Mouse (Mus musculus): ENCODE results near the gene Pygo1. TPM values are rescaled to one million over a fixed set of nuclear protein-coding genes. Genes with fewer than 3 reads are reported as not detected.

Gene Pygo1
- polyA plus RNA-seq (2012; rRNA removed): 0.16 and 0.18 TPM in 2 replicates

- TF ChIP-seq POLR2A (IDR thresholded peaks at IDR 0.05; ENCODE audit: low read depth, low read length): no peak
- TF ChIP-seq CTCF (IDR thresholded peaks at IDR 0.05; ENCODE audit: extremely low read depth, insufficient read depth, insufficient read length, insufficient replicate concordance): no peak
- 3% methylated on average over 84 of the region's 108 CpGs for WGBS
- H3K27me3 ChIP-seq (ENCODE audit: control insufficient read depth, insufficient read depth, low read length): peaks cover 15% of the 10 kb centered on the region
- no peaks in the 10 kb centered on the region; the same call in 1 of the 2 replicates for H3K4me1 ChIP-seq (ENCODE audit: control insufficient read depth, insufficient read depth, insufficient read length)
- no peaks in the 10 kb centered on the region for H3K36me3 ChIP-seq (ENCODE audit: control insufficient read depth, insufficient read depth, low read length)
- no peak within 1 kb of the TSS for H3K27ac ChIP-seq (ENCODE audit: insufficient read depth, low read length)
- H3K4me3 ChIP-seq (ENCODE audit: extremely low read depth, insufficient read depth, insufficient read length): peak within 1 kb of the TSS; percentile 27; the same call in 1 of the 2 replicates
- no peak for DNase-seq (ENCODE audit: low read depth in 1 of 2, low spot score in 2 of 2)
These were observed at the start of gene Pygo1 for GRCm38 (mm10) chr9:72925021-72925934. Pygo1 (plus strand) TSS chr9:72925645.

- H3K36me3 ChIP-seq (ENCODE audit: control insufficient read depth, insufficient read depth, low read length): no peaks in the 10 kb centered on the region
- no peak overlapping the region for H3K4me3 ChIP-seq (ENCODE audit: extremely low read depth, insufficient read depth, insufficient read length)
- DNase-seq (ENCODE audit: low read depth in 1 of 2, low spot score in 2 of 2): no peak
- H3K27me3 ChIP-seq (ENCODE audit: control insufficient read depth, insufficient read depth, low read length): no peaks in the 10 kb centered on the region; the same call in 1 of the 2 replicates
- TF ChIP-seq CTCF (IDR thresholded peaks at IDR 0.05; ENCODE audit: extremely low read depth, insufficient read depth, insufficient read length, insufficient replicate concordance) (no peak), POLR2A (IDR thresholded peaks at IDR 0.05; ENCODE audit: low read depth, low read length) (no peak)
- H3K4me1 ChIP-seq (ENCODE audit: control insufficient read depth, insufficient read depth, insufficient read length): no peaks in the 10 kb centered on the region
- H3K27ac ChIP-seq (ENCODE audit: insufficient read depth, low read length): no peak overlapping the region
- WGBS: 77% methylated on average over 2 of the region's 2 CpGs
These were observed 49.6 kb upstream of the Pygo1 start for GRCm38 (mm10) chr9:72875878-72876277.

- Histone ChIP-seq H3K4me1 (ENCODE audit: control insufficient read depth, insufficient read depth, insufficient read length) (no peaks in the 10 kb centered on the region), H3K27ac (ENCODE audit: insufficient read depth, low read length) (no peak overlapping the region), H3K4me3 (ENCODE audit: extremely low read depth, insufficient read depth, insufficient read length) (no peak overlapping the region), H3K27me3 (ENCODE audit: control insufficient read depth, insufficient read depth, low read length) (no peaks in the 10 kb centered on the region), H3K36me3 (ENCODE audit: control insufficient read depth, insufficient read depth, low read length) (no peaks in the 10 kb centered on the region)
- no peak for TF ChIP-seq CTCF (IDR thresholded peaks at IDR 0.05; ENCODE audit: extremely low read depth, insufficient read depth, insufficient read length, insufficient replicate concordance)
- no peak for TF ChIP-seq POLR2A (IDR thresholded peaks at IDR 0.05; ENCODE audit: low read depth, low read length)
- no peak for DNase-seq (ENCODE audit: low read depth in 1 of 2, low spot score in 2 of 2)
- 17% methylated on average over 11 of the region's 11 CpGs for WGBS
These were observed 47.5 kb upstream of the Pygo1 start for GRCm38 (mm10) chr9:72877905-72878304.

- Histone ChIP-seq H3K36me3 (ENCODE audit: control insufficient read depth, insufficient read depth, low read length) (no peaks in the 10 kb centered on the region), H3K4me1 (ENCODE audit: control insufficient read depth, insufficient read depth, insufficient read length) (no peaks in the 10 kb centered on the region), H3K27me3 (ENCODE audit: control insufficient read depth, insufficient read depth, low read length) (no peaks in the 10 kb centered on the region), H3K27ac (ENCODE audit: insufficient read depth, low read length) (no peak overlapping the region), H3K4me3 (ENCODE audit: extremely low read depth, insufficient read depth, insufficient read length) (no peak overlapping the region)
- DNase-seq (ENCODE audit: low read depth in 1 of 2, low spot score in 2 of 2): no peak
- TF ChIP-seq POLR2A (IDR thresholded peaks at IDR 0.05; ENCODE audit: low read depth, low read length) (no peak), CTCF (IDR thresholded peaks at IDR 0.05; ENCODE audit: extremely low read depth, insufficient read depth, insufficient read length, insufficient replicate concordance) (no peak)
- 84% methylated on average over 6 of the region's 6 CpGs for WGBS
These were observed 46.8 kb upstream of the Pygo1 start for GRCm38 (mm10) chr9:72878656-72879055.

GRCm38 (mm10) chr9:72879601-72880000 lies 45.8 kb upstream of the Pygo1 start:
- Histone ChIP-seq H3K4me3 (ENCODE audit: extremely low read depth, insufficient read depth, insufficient read length) (no peak overlapping the region), H3K36me3 (ENCODE audit: control insufficient read depth, insufficient read depth, low read length) (no peaks in the 10 kb centered on the region), H3K27me3 (ENCODE audit: control insufficient read depth, insufficient read depth, low read length) (no peaks in the 10 kb centered on the region), H3K27ac (ENCODE audit: insufficient read depth, low read length) (no peak overlapping the region), H3K4me1 (ENCODE audit: control insufficient read depth, insufficient read depth, insufficient read length) (no peaks in the 10 kb centered on the region)
- TF ChIP-seq CTCF (IDR thresholded peaks at IDR 0.05; ENCODE audit: extremely low read depth, insufficient read depth, insufficient read length, insufficient replicate concordance) (no peak), POLR2A (IDR thresholded peaks at IDR 0.05; ENCODE audit: low read depth, low read length) (no peak)
- no peak for DNase-seq (ENCODE audit: low read depth in 1 of 2, low spot score in 2 of 2)
- 92% methylated on average over 3 of the region's 3 CpGs for WGBS

- Histone ChIP-seq H3K36me3 (ENCODE audit: control insufficient read depth, insufficient read depth, low read length) (no peaks in the 10 kb centered on the region), H3K27me3 (ENCODE audit: control insufficient read depth, insufficient read depth, low read length) (no peaks in the 10 kb centered on the region), H3K4me3 (ENCODE audit: extremely low read depth, insufficient read depth, insufficient read length) (no peak overlapping the region), H3K27ac (ENCODE audit: insufficient read depth, low read length) (no peak overlapping the region), H3K4me1 (ENCODE audit: control insufficient read depth, insufficient read depth, insufficient read length) (no peaks in the 10 kb centered on the region)
- TF ChIP-seq POLR2A (IDR thresholded peaks at IDR 0.05; ENCODE audit: low read depth, low read length): no peak
- TF ChIP-seq CTCF (IDR thresholded peaks at IDR 0.05; ENCODE audit: extremely low read depth, insufficient read depth, insufficient read length, insufficient replicate concordance): no peak
- DNase-seq (ENCODE audit: low read depth in 1 of 2, low spot score in 2 of 2): no peak
- 86% methylated on average over 16 of the region's 16 CpGs for WGBS
These were observed 45.1 kb upstream of the Pygo1 start for GRCm38 (mm10) chr9:72880225-72880960.

Data from spleen, adult 2 months (tissue).